ENCODE assay signal across 24 mouse cellular contexts in the genomic region with DNA sequence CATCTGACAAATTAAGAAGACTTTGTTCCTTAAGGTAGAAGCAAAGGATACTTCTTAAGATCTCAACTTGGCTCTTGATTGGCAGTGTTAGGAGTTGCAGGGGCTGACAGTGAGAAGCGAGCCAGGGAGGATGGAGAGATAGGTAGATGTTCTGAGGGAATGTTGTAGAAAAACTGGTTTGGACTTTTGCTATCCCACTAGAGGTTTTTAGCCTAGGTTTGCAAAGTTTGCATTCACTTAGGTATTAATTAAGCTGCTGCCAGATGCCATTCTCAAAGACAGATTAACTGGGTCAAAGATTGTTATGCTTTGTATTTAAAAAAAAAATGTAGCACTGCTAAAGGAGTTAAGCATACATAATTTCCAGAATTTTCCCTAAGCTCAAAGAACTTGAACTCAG. TPM values are rescaled to one million over a fixed set of nuclear protein-coding genes. Genes with fewer than 3 reads are reported as not detected.
A peak's percentile ranks its signal among the peaks of the same experiment; 100 is the strongest.
DNase-seq lines count a peak whose midpoint lies in the region; ATAC-seq and TF ChIP-seq lines count a peak whose summit lies in the region.
"Had no signal": no experiment of that assay in that cellular context is flagged by ENCODE, and none has a peak within 500 bp of the region (broad histone marks: within the 10 kb centered on the region; RNA-seq: fewer than 3 reads in every experiment).

No protein-coding gene starts in this region.

- peak; percentile 26 to 65 for DNase-seq in kidney, adult 8-10 months
- peak; percentile 16 for DNase-seq in kidney, postnatal 0 days (ENCODE audit: low spot score)
- no peak for DNase-seq in kidney, adult 11 months
- peak; percentile 28 to 51 for DNase-seq in kidney, postnatal 36 days
- no peak for DNase-seq in kidney, postnatal 10 days
- DNase-seq: adrenal gland, adult 2 months; adrenal gland, postnatal 10 days; adrenal gland, postnatal 25 days; cerebellum, adult 11 months; cerebellum, adult 18-20 months; cerebellum, adult 8-10 months; cerebellum, adult 9-11 months; cerebellum, postnatal 14 days; cerebellum, postnatal 36 days; embryo, embryonic 11 days had no signal

- H3K36me3 ChIP-seq in kidney, embryonic 16.5 days (ENCODE audit: insufficient read depth, low read length), result no peaks in the 10 kb centered on the region
- H3K36me3 ChIP-seq in kidney, postnatal 0 days (ENCODE audit: insufficient read depth, low read length), result no peaks in the 10 kb centered on the region
- H3K36me3 ChIP-seq: embryonic facial prominence, embryonic 13.5 days; embryonic facial prominence, embryonic 15.5 days; forebrain, embryonic 10.5 days; forebrain, embryonic 12.5 days had no signal

- H3K4me2 ChIP-seq in kidney, embryonic 16.5 days (replicated peaks; ENCODE audit: low read depth, low read length), result no peak overlapping the region
- H3K4me2 ChIP-seq in kidney, postnatal 0 days (ENCODE audit: low read length), result no peak overlapping the region
- H3K4me2 ChIP-seq: embryonic facial prominence, embryonic 13.5 days; embryonic facial prominence, embryonic 15.5 days; forebrain, embryonic 12.5 days had no signal

- no peak for TF ChIP-seq CTCF in kidney, postnatal 0 days (IDR thresholded peaks at IDR 0.05; ENCODE audit: low read depth)

- H3K27ac ChIP-seq in kidney, embryonic 16.5 days (ENCODE audit: low read length), result no peak overlapping the region
- H3K27ac ChIP-seq in kidney, postnatal 0 days, result no peak overlapping the region
- H3K27ac ChIP-seq: embryonic facial prominence, embryonic 13.5 days; embryonic facial prominence, embryonic 15.5 days; forebrain, embryonic 10.5 days; forebrain, embryonic 12.5 days had no signal

- no peak overlapping the region for H3K4me3 ChIP-seq in kidney, embryonic 16.5 days (ENCODE audit: low read length)
- H3K4me3 ChIP-seq in kidney, postnatal 0 days (replicated peaks; ENCODE audit: low read depth, low read length), result no peak overlapping the region
- H3K4me3 ChIP-seq: embryonic facial prominence, embryonic 13.5 days; embryonic facial prominence, embryonic 15.5 days; erythroblast, embryonic 14.5 days; forebrain, embryonic 10.5 days; forebrain, embryonic 12.5 days had no signal

- no peaks in the 10 kb centered on the region for H3K9me3 ChIP-seq in kidney, embryonic 16.5 days (ENCODE audit: low read length)
- H3K9me3 ChIP-seq in kidney, postnatal 0 days (replicated peaks; ENCODE audit: low read length), result no peaks in the 10 kb centered on the region
- H3K9me3 ChIP-seq: embryonic facial prominence, embryonic 13.5 days; embryonic facial prominence, embryonic 15.5 days; forebrain, embryonic 10.5 days; forebrain, embryonic 12.5 days had no signal

- H3K9ac ChIP-seq in kidney, embryonic 16.5 days (replicated peaks; ENCODE audit: low read length), result no peak overlapping the region
- H3K9ac ChIP-seq in kidney, postnatal 0 days (ENCODE audit: low read depth, low read length), result no peak overlapping the region
- H3K9ac ChIP-seq: embryonic facial prominence, embryonic 13.5 days; embryonic facial prominence, embryonic 15.5 days; forebrain, embryonic 12.5 days had no signal

- whole genome bisulfite sequencing in kidney, embryonic 16.5 days, result 70% methylated on average over 1 of the region's 1 CpGs
- WGBS in kidney, postnatal 0 days, result 68% methylated on average over 1 of the region's 1 CpGs

- peaks cover 13% of the 10 kb centered on the region for H3K4me1 ChIP-seq in kidney, embryonic 16.5 days (ENCODE audit: insufficient read depth, low read length)
- no peaks in the 10 kb centered on the region for H3K4me1 ChIP-seq in kidney, postnatal 0 days (replicated peaks; ENCODE audit: insufficient read depth, low read length)
- H3K4me1 ChIP-seq: embryonic facial prominence, embryonic 13.5 days; embryonic facial prominence, embryonic 15.5 days; forebrain, embryonic 10.5 days; forebrain, embryonic 12.5 days had no signal

- H3K27me3 ChIP-seq in kidney, embryonic 16.5 days (ENCODE audit: insufficient read depth, low read length), result no peaks in the 10 kb centered on the region
- no peaks in the 10 kb centered on the region for H3K27me3 ChIP-seq in kidney, postnatal 0 days (ENCODE audit: insufficient read depth, low read length)
- H3K27me3 ChIP-seq: embryonic facial prominence, embryonic 13.5 days; embryonic facial prominence, embryonic 15.5 days; forebrain, embryonic 12.5 days had no signal

- no peak for ATAC-seq in kidney, embryonic 16.5 days (ENCODE audit: low FRiP score, low TSS enrichment)
- ATAC-seq in kidney, postnatal 0 days (replicated peaks; ENCODE audit: low FRiP score, low read depth), result no peak
- ATAC-seq: forebrain, embryonic 14.5 days had no signal

RNA-seq across cellular contexts. Expression of a gene that starts 33.8 kb away (rescaled TPM):
- polyA plus RNA-seq in kidney, embryonic 16.5 days (2015; fragmentation: Nextera tagmentation; extraction: Ambion mirVana), result 83.1 and 98.7 TPM in 2 replicates
- 270 and 317 TPM in 2 replicates for polyA plus RNA-seq in kidney, postnatal 0 days (2015; fragmentation: Nextera tagmentation; extraction: Ambion mirVana)

RNA-seq across cellular contexts. Expression of a gene that starts 59.5 kb away (rescaled TPM):
- polyA plus RNA-seq in kidney, embryonic 16.5 days (2015; fragmentation: Nextera tagmentation; extraction: Ambion mirVana), result not detected in 2 replicates
- 0.26 and 0.34 TPM in 2 replicates for polyA plus RNA-seq in kidney, postnatal 0 days (2015; fragmentation: Nextera tagmentation; extraction: Ambion mirVana)
- polyA plus RNA-seq: adrenal gland, adult 2 months; brain, embryonic 14.5 days; embryonic facial prominence, embryonic 11.5 days; embryonic facial prominence, embryonic 13.5 days; erythroblast, embryonic 14.5 days had no signal

Comparison
In these comparisons a context has a peak if more than half of its experiments do, and no peak if none do; other contexts are left out.
1. DNase-seq: peak in kidney, adult 8-10 months (2 of 2), kidney, postnatal 0 days (single experiment) and kidney, postnatal 36 days (2 of 2); none in kidney, adult 11 months (single experiment) and kidney, postnatal 10 days (single experiment).